Mouse (Mus musculus): Measurements from ENCODE around the gene Traf3ip2.

Gene Traf3ip2

DNA sequence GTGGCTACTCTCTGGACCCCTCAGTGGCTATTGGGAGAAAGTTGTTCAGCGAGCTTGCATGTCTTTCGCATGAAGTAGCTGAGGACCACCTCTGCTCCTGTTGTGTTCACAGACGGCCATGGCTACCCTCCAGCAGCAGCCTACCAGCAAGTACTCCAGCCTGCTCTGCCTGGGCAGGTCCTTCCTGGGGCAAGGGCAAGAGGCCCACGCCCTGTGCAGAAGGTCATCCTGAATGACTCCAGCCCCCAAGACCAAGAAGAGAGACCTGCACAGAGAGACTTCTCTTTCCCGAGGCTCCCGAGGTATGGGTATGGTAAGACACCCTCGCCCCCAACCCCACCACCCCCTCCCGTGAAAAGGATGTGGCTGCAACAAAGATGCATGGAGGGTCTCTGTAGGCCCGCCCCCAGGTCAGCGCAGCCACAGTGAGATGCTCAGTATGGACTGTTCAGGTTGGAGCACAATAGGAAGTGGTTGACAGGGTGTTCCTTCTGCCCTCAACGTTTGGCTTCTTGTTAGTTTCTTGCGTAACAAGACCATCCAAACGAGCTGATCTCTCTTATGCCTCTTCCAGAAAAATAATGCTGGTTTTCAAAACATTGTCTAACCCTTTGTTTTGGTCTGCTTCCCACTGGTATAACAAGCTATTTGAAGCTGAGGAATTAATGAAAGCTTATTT lies 21.8 kb downstream of the Traf3ip2 start:
- no peak for DNase-seq (ENCODE audit: low spot score)

DNA sequence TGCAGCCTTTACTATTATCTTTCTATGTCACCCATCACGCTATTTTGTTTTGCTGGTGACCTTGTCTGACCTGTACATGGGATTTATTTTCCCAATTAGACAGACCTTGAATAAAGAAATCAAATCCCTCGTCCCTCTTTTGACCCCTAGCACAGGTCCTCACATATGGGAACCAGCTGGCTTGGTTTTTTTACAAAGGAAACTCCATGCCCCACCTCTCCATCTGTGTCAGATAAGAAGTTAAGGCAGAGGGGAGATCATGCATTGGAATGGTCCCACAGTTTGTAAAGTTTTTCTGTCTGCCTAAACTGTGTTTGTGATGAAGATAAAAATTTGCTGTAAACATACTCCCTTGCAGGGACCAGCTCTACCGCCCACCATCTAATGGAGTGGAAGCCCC lies 26.1 kb downstream of the Traf3ip2 start:
- no peak for DNase-seq (ENCODE audit: low spot score)

DNA sequence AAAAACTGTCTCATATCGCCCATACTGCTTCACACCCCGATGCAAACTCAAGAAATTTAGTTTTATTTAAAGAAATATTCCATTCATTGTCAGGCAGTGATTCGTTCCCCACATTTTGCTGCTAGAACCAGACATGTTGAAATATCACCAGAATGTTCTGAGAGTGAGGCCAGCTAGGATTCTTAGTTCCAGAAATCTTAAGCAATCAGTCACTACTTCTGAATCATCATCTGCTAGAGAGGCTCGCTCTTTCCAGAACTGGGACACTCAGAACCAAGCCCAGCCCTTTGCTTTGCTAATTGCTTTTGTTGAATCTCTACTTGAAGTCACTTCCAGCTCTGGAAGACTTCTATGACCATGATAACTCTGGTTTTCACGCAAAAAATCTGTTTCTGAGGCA lies 27.0 kb downstream of the Traf3ip2 start:
- no peak for DNase-seq (ENCODE audit: low spot score)

DNA sequence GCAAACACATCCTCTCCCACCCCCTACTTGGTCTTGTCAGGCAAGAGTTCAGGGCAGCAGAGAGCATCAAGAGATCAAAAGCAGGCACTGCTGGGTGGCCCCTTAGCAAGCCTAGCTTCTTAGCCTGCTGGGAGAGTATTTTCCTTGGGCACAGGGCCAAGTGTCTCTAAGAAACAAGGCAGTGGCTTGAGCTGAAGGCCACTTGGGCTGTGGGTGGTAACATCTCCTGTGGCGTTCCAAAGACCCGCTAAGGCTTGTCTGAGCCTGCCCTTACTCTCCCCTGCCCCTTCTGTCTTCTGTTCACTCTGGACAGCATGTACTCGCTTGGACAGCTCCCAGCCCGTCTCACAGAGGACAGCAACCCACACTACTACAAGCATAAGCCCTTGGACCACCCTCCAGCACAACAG lies 28.1 kb downstream of the Traf3ip2 start:
- DNase-seq (ENCODE audit: low spot score), result no peak

DNA sequence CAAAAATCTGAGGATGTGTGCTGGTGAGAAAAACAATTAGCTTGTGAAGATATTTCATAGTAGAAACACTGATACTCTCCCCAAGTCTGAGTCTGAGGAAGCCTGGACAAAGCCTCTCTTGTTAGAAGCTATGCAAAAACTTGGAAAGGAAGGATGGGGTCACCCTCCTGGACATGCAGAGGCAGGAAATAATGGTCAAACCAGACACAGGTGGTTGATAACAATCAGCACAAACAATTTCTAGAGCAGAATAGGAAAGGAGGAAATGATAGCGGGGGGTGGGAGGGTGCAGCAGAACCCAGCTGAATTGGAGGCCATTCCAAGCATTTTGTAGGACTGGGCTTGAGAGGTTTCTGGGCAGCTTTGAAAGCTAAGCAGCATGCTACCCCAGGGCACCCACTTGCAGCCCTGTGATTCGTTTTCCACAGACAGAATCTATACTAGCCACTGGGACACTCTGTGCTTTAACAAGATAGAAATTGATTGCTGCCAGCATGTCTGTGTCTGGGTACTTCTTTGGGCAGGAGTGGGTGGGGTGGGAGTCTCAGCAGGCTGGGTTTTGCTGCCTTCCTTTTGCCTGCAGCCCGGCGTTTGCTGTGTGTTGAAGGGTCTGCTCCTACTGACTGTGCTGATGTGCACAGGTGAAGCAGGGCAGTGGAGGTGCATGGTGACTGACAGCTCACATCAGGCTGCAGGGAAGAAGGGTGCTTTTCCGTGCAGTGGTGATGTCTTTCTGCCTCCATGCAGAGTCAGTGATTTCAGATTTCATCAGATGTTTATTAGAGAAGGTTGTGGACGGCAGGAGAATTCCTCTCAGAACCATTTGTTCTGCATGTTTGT lies 33.3 kb downstream of the Traf3ip2 start:
- DNase-seq (ENCODE audit: low spot score), result no peak

DNA sequence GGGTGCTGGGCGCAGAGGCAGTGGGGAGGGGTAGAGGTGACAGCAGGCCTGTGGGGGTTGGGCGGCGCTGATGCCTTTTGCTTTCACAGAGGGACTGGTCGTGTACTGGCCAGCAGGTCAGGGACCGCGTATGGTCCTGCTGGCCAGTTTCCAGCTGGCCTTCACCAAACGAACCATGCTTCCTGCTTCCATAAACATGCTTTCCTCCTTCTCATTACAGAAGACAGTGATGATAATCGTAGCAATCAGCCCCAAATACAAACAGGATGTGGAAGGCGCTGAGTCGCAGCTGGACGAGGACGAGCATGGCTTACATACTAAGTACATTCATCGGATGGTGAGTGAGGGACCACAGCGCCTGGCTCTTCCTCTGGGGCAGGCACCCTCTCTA lies 33.9 kb downstream of the Traf3ip2 start:
- DNase-seq (ENCODE audit: low spot score), result no peak

DNA sequence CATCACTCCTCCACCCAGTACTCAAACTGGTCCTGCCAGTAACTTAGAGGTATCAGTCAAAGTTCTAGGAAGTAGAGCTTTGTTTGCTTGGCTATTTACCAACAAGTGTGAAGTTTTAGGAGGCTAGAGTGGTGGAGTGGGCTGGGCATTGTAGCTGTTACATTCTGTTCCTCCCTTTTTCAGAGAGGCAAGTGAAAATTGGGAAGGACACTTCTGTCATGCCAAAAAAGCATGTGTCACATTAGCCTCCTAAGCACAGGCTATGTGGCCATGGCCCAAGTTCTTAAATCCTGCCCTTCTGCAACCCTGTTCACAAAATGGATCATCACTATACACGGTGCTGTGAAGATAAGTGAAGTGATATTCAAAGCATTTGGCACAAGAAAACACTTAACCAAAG lies 34.4 kb downstream of the Traf3ip2 start:
- DNase-seq (ENCODE audit: low spot score), result no peak

DNA sequence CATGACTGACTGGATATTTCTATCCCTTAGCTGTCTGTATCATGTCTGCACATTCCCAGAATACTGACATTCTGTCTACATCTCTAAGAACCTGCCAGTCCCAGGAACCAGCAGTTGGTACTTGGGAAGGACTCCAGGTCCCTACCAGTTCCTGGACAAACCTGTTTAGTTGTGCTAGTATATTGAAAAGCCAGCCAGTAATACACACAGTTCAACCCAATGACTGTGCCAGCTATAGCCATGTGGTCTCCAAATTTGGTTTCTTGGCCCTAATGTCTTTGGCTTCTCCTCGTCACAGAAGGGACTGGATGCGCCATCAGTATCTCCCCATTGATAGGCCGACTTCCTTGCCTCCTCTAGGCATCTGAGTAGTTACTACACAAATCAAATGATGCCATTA lies 35.5 kb downstream of the Traf3ip2 start:
- DNase-seq (ENCODE audit: low spot score), result no peak

DNA sequence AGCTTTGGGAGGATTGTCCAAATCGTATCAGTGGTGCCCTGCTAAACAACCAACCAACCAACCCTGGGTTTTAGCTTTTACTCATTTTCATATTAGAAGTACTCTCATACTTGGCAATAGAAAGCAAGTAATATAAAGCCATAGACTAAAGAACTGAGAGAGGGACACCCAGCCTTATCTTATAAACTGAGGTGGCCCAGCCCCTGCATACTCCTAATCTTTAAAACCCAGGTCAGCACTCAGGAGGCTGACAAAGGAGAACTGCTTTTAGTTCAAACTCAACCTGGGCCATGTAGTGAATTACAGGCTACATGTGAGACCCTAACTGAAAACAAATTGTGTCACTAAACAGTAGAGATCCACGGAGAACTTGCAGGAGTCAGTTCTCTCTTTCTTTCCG lies 36.8 kb downstream of the Traf3ip2 start:
- no peak for DNase-seq (ENCODE audit: low spot score)

DNA sequence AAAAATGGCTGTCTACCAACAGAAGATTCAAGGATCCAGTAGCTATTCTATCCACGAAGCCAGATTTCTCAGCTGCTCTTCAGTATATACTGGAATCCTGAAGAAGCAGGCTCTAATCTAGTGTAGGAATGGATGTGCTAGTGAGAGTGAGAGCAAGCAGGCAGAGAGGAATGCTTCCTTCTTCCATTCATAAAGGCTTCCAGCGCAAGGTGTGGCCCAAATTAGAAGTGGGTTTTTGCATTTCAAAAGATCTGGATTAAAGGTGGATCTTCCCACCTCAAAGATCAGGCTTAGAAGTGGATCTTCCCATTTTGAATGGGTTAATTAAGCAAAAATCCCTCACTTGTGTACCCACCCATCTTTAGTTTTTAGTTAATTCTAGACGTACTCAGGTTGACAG lies 37.6 kb downstream of the Traf3ip2 start:
- no peak for DNase-seq (ENCODE audit: low spot score)

DNA sequence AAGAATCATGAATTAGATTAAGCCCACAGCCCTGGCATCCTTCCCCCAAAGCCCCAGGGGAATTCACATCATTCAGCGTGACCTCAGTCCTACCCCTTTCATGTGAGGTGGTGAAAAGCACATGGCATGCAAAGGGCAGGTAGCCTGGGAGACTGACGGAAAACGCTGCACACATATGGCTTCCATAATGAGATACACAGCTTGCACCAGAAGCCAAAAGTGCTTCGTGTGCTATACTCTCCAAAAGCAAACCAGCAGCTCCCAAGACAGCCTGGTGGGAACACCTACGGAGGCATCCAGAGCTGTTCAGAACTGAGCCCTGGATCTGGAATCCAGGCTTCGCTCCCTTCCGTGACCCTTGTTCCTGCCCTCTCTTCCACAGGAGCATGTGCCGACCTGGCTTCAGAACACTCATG lies 41.3 kb downstream of the Traf3ip2 start:
- no peak for DNase-seq (ENCODE audit: low spot score)

DNA sequence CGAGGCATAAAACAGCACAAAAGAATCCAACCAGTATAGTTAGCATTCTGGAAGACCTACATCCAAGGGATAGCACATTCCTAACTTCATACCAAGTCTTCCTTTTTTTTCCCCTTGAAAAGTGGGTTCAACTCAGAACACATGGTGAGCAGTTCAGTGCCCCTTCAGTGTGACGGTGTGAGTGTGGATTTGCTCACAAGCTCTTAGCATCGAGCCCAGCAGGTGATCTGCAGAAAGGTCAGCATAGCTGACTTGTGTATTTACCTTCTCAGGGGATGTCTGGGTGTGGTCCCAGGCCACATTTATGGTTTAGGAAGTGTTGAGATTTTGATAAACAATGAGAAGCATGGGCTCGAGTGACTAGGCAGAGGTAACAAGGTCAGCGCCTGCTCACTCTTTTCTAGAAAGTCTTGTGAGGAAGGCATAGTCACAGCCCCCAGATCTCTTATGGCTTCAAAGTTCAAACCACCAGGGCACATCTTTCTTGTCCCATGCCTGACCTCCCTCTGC lies 46.2 kb downstream of the Traf3ip2 start:
- no peak for DNase-seq (ENCODE audit: low spot score)

DNA sequence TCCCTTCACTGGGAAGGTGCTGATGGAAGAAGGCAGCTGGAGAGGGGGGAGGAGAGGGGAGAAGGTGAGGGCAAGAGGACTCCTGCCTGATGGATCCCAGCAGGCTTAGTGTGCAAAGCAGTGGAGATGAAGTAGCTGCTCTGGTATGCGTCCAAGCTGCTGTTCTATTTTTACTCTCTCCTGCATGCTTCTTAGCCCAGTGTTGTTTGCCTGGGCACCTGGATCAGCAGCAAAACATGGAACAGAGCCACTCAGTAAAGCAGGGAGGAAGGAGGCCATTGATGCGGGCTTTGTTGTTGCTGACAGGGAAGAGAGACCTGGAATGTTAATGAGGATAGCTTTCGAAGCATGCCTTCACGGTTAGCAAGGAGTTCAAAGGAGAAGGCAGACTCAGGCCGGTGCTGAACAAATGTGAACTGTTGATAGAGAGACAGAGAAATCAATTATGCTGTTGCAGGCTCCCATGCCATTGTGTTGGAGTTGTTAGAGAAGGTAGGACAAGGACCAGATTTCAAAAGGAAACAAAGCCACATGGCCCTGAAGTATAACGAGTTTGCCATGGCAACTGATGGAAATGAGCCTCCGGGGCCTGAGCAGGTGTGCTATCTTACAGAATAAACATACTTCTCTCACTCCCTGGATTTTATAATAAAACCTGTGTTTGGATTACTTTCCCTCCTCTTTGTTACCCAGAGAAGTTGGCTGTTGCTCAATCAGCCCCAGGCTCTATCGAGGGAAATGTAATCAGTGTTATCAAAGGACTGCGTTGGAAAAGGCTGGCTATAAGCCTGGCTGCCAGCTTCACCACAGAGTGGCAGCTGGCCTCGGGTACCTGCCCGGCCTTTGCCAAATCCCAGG lies 46.9 kb downstream of the Traf3ip2 start:
- DNase-seq (ENCODE audit: low spot score), result no peak

DNA sequence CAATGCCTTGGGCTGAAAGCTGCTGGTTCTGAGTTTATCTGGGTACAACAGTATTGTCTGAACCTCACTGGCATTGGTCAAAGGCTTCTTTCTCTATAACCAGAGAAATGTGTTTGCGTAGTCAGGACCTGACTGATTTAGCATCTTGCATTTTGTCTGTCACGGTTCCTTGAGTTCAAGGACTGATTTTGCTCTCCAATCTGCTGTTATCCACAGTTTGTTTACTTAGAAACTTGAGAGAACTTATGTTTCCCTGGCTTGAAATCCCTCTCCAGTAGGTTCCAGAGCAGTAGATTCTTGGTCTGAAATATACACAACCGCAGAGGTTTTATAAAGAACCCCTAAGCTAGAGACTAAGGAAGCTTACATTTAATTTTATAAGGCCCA lies 47.5 kb downstream of the Traf3ip2 start:
- DNase-seq (ENCODE audit: low spot score), result no peak

DNA sequence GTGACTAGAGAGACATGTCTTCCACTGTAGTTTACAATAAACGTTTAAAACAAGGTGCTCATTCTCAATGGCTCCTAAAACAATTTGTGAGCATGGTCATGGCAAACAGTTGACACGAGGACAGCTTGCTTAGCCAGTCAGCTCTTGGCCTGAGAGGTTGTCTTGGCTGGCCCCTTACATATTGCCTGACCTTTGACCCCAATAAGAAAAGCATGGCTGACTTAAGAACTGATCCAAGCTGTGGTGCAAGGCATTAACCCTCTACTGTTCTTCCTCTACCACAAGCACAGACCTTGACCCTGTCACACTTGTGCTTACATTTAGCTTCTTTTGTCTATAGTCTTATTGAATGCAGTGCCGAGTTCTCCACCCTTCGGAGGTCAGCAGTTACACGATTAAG lies 48.0 kb downstream of the Traf3ip2 start:
- DNase-seq (ENCODE audit: low spot score), result no peak

DNA sequence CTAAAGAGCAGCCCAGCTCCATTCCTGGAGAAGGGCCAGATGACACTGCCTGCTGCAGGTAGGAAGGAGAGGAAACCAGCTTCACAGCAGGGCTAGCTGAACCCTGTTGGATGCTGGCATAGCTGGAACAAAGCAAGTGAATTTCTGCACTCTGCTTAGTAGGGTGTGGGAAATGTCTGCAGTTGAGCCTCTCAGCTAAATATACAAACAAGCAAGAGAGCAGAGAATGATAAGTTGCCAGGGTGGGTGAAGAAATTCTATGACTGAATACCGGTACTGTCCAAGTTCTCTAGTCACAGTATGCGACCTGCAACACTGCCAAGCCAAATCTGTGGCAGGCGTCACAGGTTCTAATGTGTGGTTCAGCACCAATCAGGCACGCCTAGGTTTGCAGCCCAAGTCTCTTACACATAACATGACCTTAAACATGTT lies 52.4 kb downstream of the Traf3ip2 start:
- DNase-seq (ENCODE audit: low spot score), result no peak

DNA sequence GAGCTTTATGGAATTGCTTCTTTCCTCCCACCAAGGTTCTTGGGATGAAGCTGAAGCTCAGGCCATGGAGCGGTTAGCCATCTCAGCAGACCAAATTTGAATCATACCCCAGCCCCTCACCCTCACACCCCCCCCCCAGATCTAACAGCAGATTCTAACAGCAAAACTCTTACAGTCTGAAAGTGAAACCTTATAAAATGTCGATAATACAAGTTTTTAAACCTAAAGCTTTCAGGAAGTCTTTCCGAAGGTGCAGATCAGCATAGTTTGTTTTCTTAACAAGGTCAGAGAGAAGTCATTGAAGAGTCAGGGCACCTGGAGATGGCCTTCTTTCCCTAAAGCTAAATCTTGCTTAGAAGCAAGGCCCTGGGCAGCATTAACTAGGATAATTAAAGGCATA lies 53.3 kb downstream of the Traf3ip2 start:
- no peak for DNase-seq (ENCODE audit: low spot score)

DNA sequence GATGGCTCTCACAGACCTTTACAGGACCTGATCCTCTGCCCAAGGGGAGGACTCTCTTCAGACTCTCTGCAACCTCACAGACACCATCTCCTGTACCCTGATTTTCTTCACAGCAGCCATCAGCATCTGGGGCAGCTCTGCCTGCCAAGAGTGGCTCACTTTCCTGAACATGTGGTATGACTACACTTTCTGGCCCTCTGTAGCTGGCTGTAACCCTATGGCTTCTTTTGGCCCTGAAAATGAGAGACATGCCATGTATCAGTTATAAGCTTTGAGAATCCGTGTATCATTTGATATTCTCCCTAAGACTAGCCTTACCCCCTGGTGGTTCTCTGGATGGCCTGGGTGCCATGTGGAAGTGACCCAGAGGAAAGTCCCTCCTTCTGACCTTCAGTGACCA lies 58.7 kb downstream of the Traf3ip2 start:
- no peak for DNase-seq (ENCODE audit: low spot score)

DNA sequence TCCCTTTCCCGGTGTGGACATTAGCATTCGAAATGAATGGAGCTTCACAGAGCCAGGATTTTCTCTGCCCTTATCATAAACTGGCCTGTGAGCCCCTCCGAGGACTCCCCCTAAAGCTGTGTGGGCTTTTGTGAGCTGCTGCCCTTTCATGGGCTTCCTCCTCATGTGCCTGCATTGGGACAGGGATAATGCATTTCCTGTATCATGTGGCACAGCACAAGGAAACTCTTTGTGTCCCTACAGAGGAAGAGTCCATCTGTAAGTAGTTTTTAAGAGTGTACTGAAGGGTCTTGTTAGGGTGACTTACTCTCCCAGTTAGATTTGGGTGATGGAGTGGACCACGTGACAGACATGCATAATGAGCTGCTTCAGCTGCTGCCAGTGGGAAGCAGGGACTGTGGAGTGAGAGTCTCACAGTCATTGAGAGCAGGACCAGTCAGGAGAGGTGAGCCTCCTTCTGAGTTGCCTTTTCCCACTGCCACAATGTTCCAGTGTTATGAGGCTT lies 59.9 kb downstream of the Traf3ip2 start:
- DNase-seq (ENCODE audit: low spot score), result peak; percentile 30

DNA sequence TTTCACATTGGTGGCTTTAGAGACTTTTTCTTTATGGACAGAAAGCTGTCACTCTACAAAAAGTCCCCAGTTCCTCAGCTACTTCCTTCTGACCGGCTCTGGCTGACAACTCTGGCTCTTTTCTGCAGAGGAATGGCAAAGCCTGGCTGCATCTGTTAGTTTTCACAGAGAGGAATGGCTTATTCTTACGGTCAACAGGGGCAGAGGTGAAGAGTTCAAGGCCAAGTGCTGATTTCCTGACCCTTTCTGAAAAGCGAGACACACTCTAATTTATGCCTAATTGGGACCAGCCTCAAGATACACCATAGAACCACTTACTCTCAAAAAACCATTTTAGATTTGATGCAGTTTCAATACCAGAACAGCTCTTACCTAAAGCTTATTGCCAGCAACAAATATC lies 61.4 kb downstream of the Traf3ip2 start:
- DNase-seq (ENCODE audit: low spot score), result no peak

DNA sequence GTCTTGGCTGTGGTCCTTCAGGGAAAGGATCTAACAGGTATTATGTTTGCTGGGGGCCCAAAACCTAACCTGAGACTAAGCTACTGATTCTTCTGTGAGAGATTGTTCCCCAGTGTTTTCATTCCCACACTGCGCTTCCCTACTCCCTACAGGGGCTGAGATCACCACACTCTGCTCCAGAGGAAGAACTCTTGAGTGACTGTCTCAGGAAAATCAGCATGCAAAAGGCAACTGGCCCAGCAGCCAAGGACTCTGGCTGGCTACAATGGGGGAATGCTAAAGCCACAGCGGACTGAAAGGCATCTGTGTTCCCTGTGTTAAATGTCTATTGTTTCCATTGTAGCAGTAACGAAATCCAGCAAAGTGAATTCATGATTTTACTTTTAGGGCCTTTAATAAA lies 62.0 kb downstream of the Traf3ip2 start:
- DNase-seq (ENCODE audit: low spot score), result no peak

DNA sequence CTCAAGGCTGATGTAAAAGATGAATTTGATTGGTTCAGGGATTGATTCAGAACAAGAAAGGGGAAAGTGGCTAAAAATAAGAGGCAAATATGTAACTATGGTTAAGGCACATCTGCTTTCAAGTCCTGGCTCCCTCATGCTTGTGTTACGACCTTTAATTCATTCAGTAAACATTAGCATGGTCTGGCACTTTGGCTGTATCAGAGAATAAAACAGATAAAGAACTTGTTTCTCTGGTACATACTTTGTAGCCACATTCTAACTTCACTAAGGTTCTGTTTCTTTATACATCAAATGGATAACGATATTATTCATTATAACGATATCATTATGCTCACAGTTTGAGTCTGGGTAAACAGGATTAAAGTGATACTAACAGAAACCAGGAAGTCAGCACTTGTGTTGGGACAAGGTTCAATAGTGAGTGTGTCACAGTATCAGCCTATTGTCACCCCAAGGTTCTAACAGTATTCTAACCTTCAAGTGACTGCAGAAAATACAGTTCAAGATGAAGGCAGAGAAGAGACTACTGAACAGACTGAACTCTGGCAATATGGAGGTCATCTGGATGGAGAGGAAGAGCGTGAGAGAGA lies 65.6 kb downstream of the Traf3ip2 start:
- no peak for DNase-seq (ENCODE audit: low spot score)

Data from left cerebral cortex, adult 11 months (tissue).